Mouse (Mus musculus) Patski (cell line): ENCODE results near the gene Slc17a8. TPM values are rescaled to one million over a fixed set of nuclear protein-coding genes. Genes with fewer than 3 reads are reported as not detected.

Experiments
- ATAC-seq: fragments of 100-300 bp; one replicate; pipeline ENCODE4 v1.8.0; 2021
- CTCF ChIA-PET: fragments of 350-600 bp; sonication (Branson Sonifier 250); formaldehyde crosslinking; loops from one replicate; lab custom pipeline; 2022; ENCODE audit warnings: inconsistent platforms; lab: Charles Lee
- POLR2A ChIA-PET: fragments of 350-600 bp; sonication (Branson Sonifier 250); formaldehyde crosslinking; loops from one replicate; lab custom pipeline; 2022; ENCODE audit warnings: antibody characterized with exemption, inconsistent platforms; lab: Charles Lee
- DNase-seq: peaks from one replicate; pipeline ENCODE4 v3.0.0-alpha.2; 2011; ENCODE audit warnings: low read depth, low spot score
- H3K27me3 ChIP-seq: fragments of 371-371 bp; one replicate; pipeline ENCODE4 v1.5.1; 2021
- CTCF ChIP-seq: fragments of 100-300 bp; IDR thresholded peaks from one replicate; pipeline ENCODE4 v1.5.1; 2021
- in situ Hi-C: fragments of 300-500 bp; cut with MboI; formaldehyde crosslinking; loops from 3 replicates; pipeline ENCODE4 v1.11.1; 2018; ENCODE audit warnings: low pct_unique_long_range_greater_than_20kb, mixed read lengths
- polyA plus RNA-seq: library from polyadenylated mRNA; unstranded; gene quantifications from one replicate; pipeline ENCODE4 v1.2.3, GENCODE M21; 2021

Gene Slc17a8
- polyA plus RNA-seq, 1 experiment from 2014 or later: 0.06 TPM

- ChIA-PET CTCF (interaction anchor here (0.6 to 1.2 kb wide), 3 partner anchors 10 to 82 kb away, joined by 3 to 4 read pairs (median 3); no protein-coding TSS in a partner anchor), POLR2A (no interaction called here)
- ATAC-seq (no peak), DNase-seq (no peak)
- in situ Hi-C loops: no loop called here
- H3K27me3 ChIP-seq: no peaks in the 10 kb centered on the region
- TF ChIP-seq CTCF: no peak
Measured at GRCm38 (mm10) chr10:89594309-89594708, 26.7 kb downstream of the Slc17a8 start.

- no peak for TF ChIP-seq CTCF
- ATAC-seq: no peak
- ChIA-PET POLR2A (no interaction called here), CTCF (no interaction called here)
- H3K27me3 ChIP-seq: no peaks in the 10 kb centered on the region
- in situ Hi-C loops: no loop called here
- DNase-seq: no peak
Measured at GRCm38 (mm10) chr10:89592797-89593196, 28.3 kb downstream of the Slc17a8 start.

GRCm38 (mm10) chr10:89589877-89590276, 31.2 kb downstream of the Slc17a8 start:
- TF ChIP-seq CTCF: no peak
- in situ Hi-C loops: no loop called here
- no peak for DNase-seq
- H3K27me3 ChIP-seq: no peaks in the 10 kb centered on the region
- no peak for ATAC-seq
- POLR2A ChIA-PET: no interaction called here
- CTCF ChIA-PET: no interaction called here

GRCm38 (mm10) chr10:89588708-89589107, 32.3 kb downstream of the Slc17a8 start:
- CTCF ChIA-PET: interaction anchor here (1.2 kb wide), 1 partner anchor 85 kb away, joined by 3 read pairs; no protein-coding TSS in a partner anchor
- no peaks in the 10 kb centered on the region for H3K27me3 ChIP-seq
- in situ Hi-C loops: no loop called here
- DNase-seq (no peak), ATAC-seq (no peak)
- no peak for TF ChIP-seq CTCF
- POLR2A ChIA-PET: no interaction called here

- in situ Hi-C loops: no loop called here
- ATAC-seq: no peak
- no peak for DNase-seq
- ChIA-PET POLR2A (no interaction called here), CTCF (no interaction called here)
- no peaks in the 10 kb centered on the region for H3K27me3 ChIP-seq
- no peak for TF ChIP-seq CTCF
Measured at GRCm38 (mm10) chr10:89584709-89585108, 36.3 kb downstream of the Slc17a8 start.

GRCm38 (mm10) chr10:89578801-89579200, 42.3 kb downstream of the Slc17a8 start:
- ChIA-PET CTCF (no interaction called here), POLR2A (no interaction called here)
- no peak for DNase-seq
- ATAC-seq: no peak
- in situ Hi-C loops: no loop called here
- no peak for TF ChIP-seq CTCF
- H3K27me3 ChIP-seq: no peaks in the 10 kb centered on the region

GRCm38 (mm10) chr10:89577666-89578065, 43.4 kb downstream of the Slc17a8 start:
- H3K27me3 ChIP-seq: no peaks in the 10 kb centered on the region
- in situ Hi-C loops: no loop called here
- ChIA-PET CTCF (interaction anchor here (1.4 kb wide), 1 partner anchor 13 kb away, joined by 4 read pairs; no protein-coding TSS in a partner anchor), POLR2A (no interaction called here)
- DNase-seq (no peak), ATAC-seq (no peak)
- TF ChIP-seq CTCF: no peak

- ChIA-PET CTCF (no interaction called here), POLR2A (no interaction called here)
- no peak for ATAC-seq
- no peak for TF ChIP-seq CTCF
- in situ Hi-C loops: no loop called here
- no peaks in the 10 kb centered on the region for H3K27me3 ChIP-seq
- DNase-seq: no peak
Measured at GRCm38 (mm10) chr10:89573421-89573820, 47.6 kb downstream of the Slc17a8 start.

GRCm38 (mm10) chr10:89572946-89573345, 48.1 kb downstream of the Slc17a8 start:
- H3K27me3 ChIP-seq: no peaks in the 10 kb centered on the region
- DNase-seq: no peak
- in situ Hi-C loops: no loop called here
- ChIA-PET POLR2A (no interaction called here), CTCF (no interaction called here)
- ATAC-seq: no peak
- no peak for TF ChIP-seq CTCF

- CTCF ChIA-PET: no interaction called here
- no peaks in the 10 kb centered on the region for H3K27me3 ChIP-seq
- TF ChIP-seq CTCF: no peak
- DNase-seq (no peak), ATAC-seq (no peak)
- in situ Hi-C loops: no loop called here
- POLR2A ChIA-PET: no interaction called here
Measured at GRCm38 (mm10) chr10:89567391-89567790, 53.7 kb downstream of the Slc17a8 start.

- POLR2A ChIA-PET: no interaction called here
- DNase-seq (no peak), ATAC-seq (no peak)
- no peaks in the 10 kb centered on the region for H3K27me3 ChIP-seq
- no peak for TF ChIP-seq CTCF
- CTCF ChIA-PET: interaction anchor here (1.3 kb wide), 1 partner anchor 103 kb away, joined by 3 read pairs; no protein-coding TSS in a partner anchor
- in situ Hi-C loops: no loop called here
Measured at GRCm38 (mm10) chr10:89565301-89566022, 55.6 kb downstream of the Slc17a8 start.
